Mouse (Mus musculus) limb, embryonic 15.5 days (tissue): Measurements from ENCODE around the gene Spsb3. TPM values are rescaled to one million over a fixed set of nuclear protein-coding genes. Genes with fewer than 3 reads are reported as not detected.

Experiments used
- ATAC-seq: fragments of 200-750 bp; cut with Nextera tagmentation; 2 replicates; pipeline ENCODE4 v1.8.0; 2017; ENCODE audit warnings: low read depth, moderate TSS enrichment; ENCODE audit not compliant: insufficient number of reproducible peaks, low FRiP score, low TSS enrichment
- H3K27ac ChIP-seq: fragments of 300-500 bp; sonication (generic); 2 replicates; pipeline ENCODE4 v1.5.1; 2015; ENCODE audit warnings: moderate library complexity, mild to moderate bottlenecking, inconsistent platforms
- H3K27me3 ChIP-seq: fragments of 300-500 bp; sonication (generic); 2 replicates; pipeline ENCODE4 v1.6.1; 2015; ENCODE audit warnings: inconsistent platforms
- H3K36me3 ChIP-seq: fragments of 300-500 bp; sonication (generic); 2 replicates; pipeline ENCODE4 v1.6.1; 2015; ENCODE audit warnings: inconsistent platforms
- H3K4me1 ChIP-seq: fragments of 300-500 bp; sonication (generic); 2 replicates; pipeline ENCODE4 v1.6.1; 2015; ENCODE audit warnings: inconsistent platforms
- H3K4me2 ChIP-seq: fragments of 300-500 bp; sonication (generic); 2 replicates; pipeline ENCODE4 v1.6.1; 2015; ENCODE audit warnings: mild to moderate bottlenecking, inconsistent platforms
- H3K4me3 ChIP-seq: fragments of 300-500 bp; sonication (generic); 2 replicates; pipeline ENCODE4 v1.5.1; 2015; ENCODE audit warnings: mild to moderate bottlenecking, inconsistent platforms
- H3K9ac ChIP-seq: fragments of 300-500 bp; sonication (generic); 2 replicates; pipeline ENCODE4 v1.6.1; 2015; ENCODE audit warnings: inconsistent platforms
- H3K9me3 ChIP-seq: fragments of 300-500 bp; sonication (generic); 2 replicates; pipeline ENCODE4 v1.6.1; 2016; ENCODE audit warnings: inconsistent platforms
- WGBS: fragments of 180-500 bp; shearing (Covaris S2); methylation state at CpG from one replicate; pipeline ENCODE4 v1.1.7; 2015; 5-methylcytosine and 5-hydroxymethylcytosine counted together
- polyA plus RNA-seq: library from polyadenylated mRNA; unstranded; fragments of >200 nt; fragmentation: Nextera tagmentation; extraction: Ambion mirVana; gene quantifications from 2 replicates; pipeline ENCODE4 v1.2.1, GENCODE M21; 2015

Spsb3 gene
- polyA plus RNA-seq, 1 experiment from 2014 or later: 41.7 TPM

- under 1% methylated on average over 78 of the region's 78 CpGs for WGBS
- peak; percentile 93 for ATAC-seq
These were observed 50.1 kb downstream of the Spsb3 start, which contains the start of gene Mapk8ip3 for GRCm38 (mm10) chr17:24936259-24937237. Gene Mapk8ip3, minus strand, starts transcription at chr17:24936977.

GRCm38 (mm10) chr17:24937266-24937665, 50.8 kb downstream of the Spsb3 start:
- Histone ChIP-seq H3K9me3 (no peaks in the 10 kb centered on the region), H3K9ac (no peak overlapping the region), H3K27me3 (no peaks in the 10 kb centered on the region), H3K4me2 (peak overlapping the region; percentile 67), H3K4me3 (peak overlapping the region; percentile 74), H3K27ac (peak overlapping the region; percentile 82), H3K4me1 (peaks cover 22% of the 10 kb centered on the region), H3K36me3 (0 out of 2 replicates have a peak, but pooled peaks cover 8% of the 10 kb centered on the region)
- WGBS: 47% methylated on average over 6 of the region's 6 CpGs
- ATAC-seq: peak; percentile 20; the same call in 1 of the 2 replicates

More at GRCm38 (mm10) chr17:24936259-24937237, 50.1 kb downstream of the Spsb3 start, which contains the start of gene Mapk8ip3:
- Histone ChIP-seq H3K27ac (peak within 1 kb of the TSS; percentile 82), H3K4me3 (peak within 1 kb of the TSS; percentile 74), H3K27me3 (no peaks in the 10 kb centered on the region), H3K36me3 (peaks cover 6% of the 10 kb centered on the region; the same call in 1 of the 2 replicates), H3K4me2 (peak within 1 kb of the TSS; percentile 67), H3K9ac (peak within 1 kb of the TSS; percentile 80), H3K9me3 (no peaks in the 10 kb centered on the region), H3K4me1 (peaks cover 22% of the 10 kb centered on the region)

Other genes with a start within 250 kb of the Spsb3 start
- 56.5 and 57.7 TPM in 2 replicates for gene Slc9a3r2, start 236.3 kb upstream of the Spsb3 start, polyA plus RNA-seq
- gene Npw, start 228.2 kb upstream of the Spsb3 start, polyA plus RNA-seq: not detected in 2 replicates
- gene Zfp598, start 217.0 kb upstream of the Spsb3 start, polyA plus RNA-seq: 21.4 and 22.1 TPM in 2 replicates
- 3.0 and 3.2 TPM in 2 replicates for gene Syngr3, start 196.7 kb upstream of the Spsb3 start, polyA plus RNA-seq
- 32.8 and 33.8 TPM in 2 replicates for gene Gfer, start 190.5 kb upstream of the Spsb3 start, polyA plus RNA-seq
- 1.8 and 2.9 TPM in 2 replicates for gene Noxo1, start 190.4 kb upstream of the Spsb3 start, polyA plus RNA-seq
- 57.3 and 59.0 TPM in 2 replicates for gene Tbl3, start 179.0 kb upstream of the Spsb3 start, polyA plus RNA-seq
- gene Rnf151, start 168.6 kb upstream of the Spsb3 start, polyA plus RNA-seq: 0.29 TPM in 1 of 2 replicates, not detected in the other
- gene Rps2, start 168.5 kb upstream of the Spsb3 start, polyA plus RNA-seq: 1,428 and 1,497 TPM in 2 replicates
- 208 and 226 TPM in 2 replicates for gene Ndufb10, start 162.2 kb upstream of the Spsb3 start, polyA plus RNA-seq
- gene Rpl3l, start 158.8 kb upstream of the Spsb3 start, polyA plus RNA-seq: 0.30 TPM in 1 of 2 replicates, not detected in the other
- 25.9 and 26.8 TPM in 2 replicates for gene Msrb1, start 150.0 kb upstream of the Spsb3 start, polyA plus RNA-seq
- 5.2 and 5.7 TPM in 2 replicates for gene Hs3st6, start 133.7 kb upstream of the Spsb3 start, polyA plus RNA-seq
- not detected in 2 replicates for gene Meiob, start 82.4 kb upstream of the Spsb3 start, polyA plus RNA-seq
- 37.7 and 43.3 TPM in 2 replicates for gene Hagh, start 46.5 kb upstream of the Spsb3 start, polyA plus RNA-seq
- gene Fahd1, start 36.3 kb upstream of the Spsb3 start, polyA plus RNA-seq: 19.0 and 19.6 TPM in 2 replicates
- 0.29 and 0.58 TPM in 2 replicates for gene Igfals, start 20.6 kb upstream of the Spsb3 start, polyA plus RNA-seq
- 47.7 and 49.6 TPM in 2 replicates for gene Nubp2, start 294 bp upstream of the Spsb3 start, polyA plus RNA-seq
- 27.4 and 29.9 TPM in 2 replicates for gene Eme2, start 8.4 kb downstream of the Spsb3 start, polyA plus RNA-seq
- gene Mrps34, start 8.5 kb downstream of the Spsb3 start, polyA plus RNA-seq: 81.9 and 86.9 TPM in 2 replicates
- gene Nme3, start 9.9 kb downstream of the Spsb3 start, polyA plus RNA-seq: 31.9 and 36.0 TPM in 2 replicates
- gene Mapk8ip3, start 50.3 kb downstream of the Spsb3 start, polyA plus RNA-seq: 29.5 and 30.6 TPM in 2 replicates
- 165 and 170 TPM in 2 replicates for gene Jpt2, start 74.0 kb downstream of the Spsb3 start, polyA plus RNA-seq
- gene Cramp1l, start 129.1 kb downstream of the Spsb3 start, polyA plus RNA-seq: 6.0 and 6.2 TPM in 2 replicates
- 14.9 and 17.0 TPM in 2 replicates for gene Ift140, start 129.4 kb downstream of the Spsb3 start, polyA plus RNA-seq
- gene Tmem204, start 196.9 kb downstream of the Spsb3 start, polyA plus RNA-seq: 22.3 and 25.3 TPM in 2 replicates
- 39.1 and 41.6 TPM in 2 replicates for gene Telo2, start 229.3 kb downstream of the Spsb3 start, polyA plus RNA-seq
- 6.1 and 6.6 TPM in 2 replicates for gene Ptx4, start 234.1 kb downstream of the Spsb3 start, polyA plus RNA-seq
- 25.2 and 26.4 TPM in 2 replicates for gene Clcn7, start 246.7 kb downstream of the Spsb3 start, polyA plus RNA-seq